Mouse (Mus musculus) olfactory bulb, adult 2 months (tissue): ENCODE data around the gene Usp49.

Experiments used
- CTCF ChIP-seq: fragments of 200-500 bp; IDR thresholded peaks from 2 replicates; pipeline ENCODE4 v1.5.1; 2012; ENCODE audit warnings: low read depth, mild to moderate bottlenecking, low read length, moderate library complexity; ENCODE audit not compliant: insufficient read depth
- POLR2A ChIP-seq: fragments of 200-500 bp; IDR thresholded peaks from 2 replicates; pipeline ENCODE4 v1.6.1; 2012; ENCODE audit warnings: mild to moderate bottlenecking, low read depth, low read length, moderate library complexity; ENCODE audit not compliant: insufficient read depth

- TF ChIP-seq CTCF, result no peak
- TF ChIP-seq POLR2A, result no peak
Measured at GRCm38 (mm10) chr17:47726566-47726965, 96.1 kb downstream of the Usp49 start, which contains the start of gene Pgc.
